Mouse (Mus musculus) stomach, adult 2 months (tissue): ENCODE measurements around the gene Ppm1g. TPM values are rescaled to one million over a fixed set of nuclear protein-coding genes. Genes with fewer than 3 reads are reported as not detected.

ENCODE experiments used
- polyA plus RNA-seq: library from polyadenylated mRNA; depleted of rRNA; stranded (reverse); fragments of >200 nt; gene quantifications from 2 replicates; pipeline ENCODE4 v1.2.3, GENCODE M21; 2012; rRNA removed

The Ppm1g gene
- polyA plus RNA-seq: 42.5 and 93.0 TPM in 2 replicates

GRCm38 (mm10) chr5:31220448-31221303 lies at the start of gene Ppm1g:
TSS of gene Ppm1g (minus strand) at chr5:31220687.

DNA sequence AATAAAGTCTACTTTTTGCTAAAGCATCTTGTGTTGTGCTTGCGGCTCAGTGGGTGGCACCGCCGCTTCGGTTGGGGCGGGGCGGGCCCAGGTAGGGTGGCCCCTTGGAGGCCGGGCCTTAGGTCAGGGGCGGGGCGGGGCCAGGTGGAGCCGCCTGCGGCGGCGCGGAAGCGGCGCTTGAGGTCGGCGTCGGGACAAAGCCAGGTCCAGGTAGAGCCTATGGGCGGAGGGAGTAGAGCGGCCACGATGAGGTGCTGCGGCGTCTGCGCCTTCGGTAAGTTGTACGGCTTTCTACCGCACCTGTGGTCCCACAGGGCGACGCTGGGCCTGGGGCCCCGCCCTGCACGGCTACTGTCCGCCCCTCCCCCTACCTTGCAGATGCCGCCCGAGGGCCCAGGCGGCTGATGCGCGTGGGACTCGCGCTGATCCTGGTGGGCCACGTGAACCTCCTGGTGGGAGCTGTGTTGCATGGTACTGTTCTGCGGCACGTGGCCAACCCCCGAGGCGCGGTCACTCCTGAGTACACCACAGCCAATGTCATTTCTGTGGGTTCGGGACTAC lies 31.1 kb upstream of the Ppm1g start, which contains the start of gene Krtcap3:
Krtcap3 (plus strand) TSS at position 151 of the 561 bp plus-strand sequence.

GRCm38 (mm10) chr5:31240637-31241521 lies 20.4 kb upstream of the Ppm1g start, which contains the start of the genes Nrbp1 and Gm9970:
TSS of gene Nrbp1 (plus strand) at chr5:31240864.
TSS of gene Gm9970 (minus strand) at chr5:31241232.

DNA sequence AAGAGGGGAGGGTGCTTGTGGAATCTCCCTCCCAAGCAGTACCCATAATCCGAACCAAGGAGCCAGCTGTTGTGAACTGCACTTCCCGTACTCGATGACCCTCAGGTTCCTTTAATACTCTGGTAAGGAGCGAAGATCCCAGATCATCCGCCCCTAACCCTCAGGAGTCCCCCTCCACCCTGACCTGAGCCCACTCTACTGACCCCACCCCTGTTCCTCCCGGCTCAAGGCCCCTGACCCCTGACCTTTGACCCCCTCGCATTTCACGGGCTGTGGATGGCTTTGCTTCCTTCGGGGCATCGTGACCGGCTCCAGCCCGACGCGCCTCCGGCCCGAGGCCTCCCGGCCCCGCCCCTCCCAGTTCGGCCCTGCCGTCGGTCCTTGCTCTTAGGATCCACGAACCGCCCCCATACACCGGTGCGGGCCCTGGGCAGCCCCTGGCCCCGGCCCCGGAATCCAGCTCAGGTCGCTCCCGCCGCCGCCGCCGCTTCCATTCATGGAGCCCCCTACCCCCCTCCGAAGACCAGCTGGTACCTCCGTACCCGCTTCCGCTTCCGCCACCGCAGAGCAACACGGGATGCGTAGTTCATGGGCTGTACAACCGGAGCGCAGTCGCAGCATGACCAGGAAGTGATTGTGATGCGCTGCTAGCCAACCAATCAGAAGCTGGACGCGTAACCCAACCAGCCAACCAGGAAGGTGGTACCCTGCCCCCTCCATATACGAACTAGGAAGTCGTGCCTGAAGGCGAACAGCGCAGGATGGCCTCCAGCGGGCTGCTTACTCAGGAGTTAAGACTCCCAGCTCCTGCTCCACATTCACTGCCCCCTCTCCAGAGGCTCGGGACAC lies 18.5 kb downstream of the Ppm1g start, which contains the start of gene Zfp513:
Zfp513 (minus strand) TSS at position 562 of the 849 bp plus-strand sequence.

GRCm38 (mm10) chr5:31192939-31193630 lies 27.4 kb downstream of the Ppm1g start, which contains the start of the genes Snx17 and Eif2b4:
TSS of gene Snx17 (plus strand) at chr5:31193227.
TSS of gene Eif2b4 (minus strand) at chr5:31193430.

DNA sequence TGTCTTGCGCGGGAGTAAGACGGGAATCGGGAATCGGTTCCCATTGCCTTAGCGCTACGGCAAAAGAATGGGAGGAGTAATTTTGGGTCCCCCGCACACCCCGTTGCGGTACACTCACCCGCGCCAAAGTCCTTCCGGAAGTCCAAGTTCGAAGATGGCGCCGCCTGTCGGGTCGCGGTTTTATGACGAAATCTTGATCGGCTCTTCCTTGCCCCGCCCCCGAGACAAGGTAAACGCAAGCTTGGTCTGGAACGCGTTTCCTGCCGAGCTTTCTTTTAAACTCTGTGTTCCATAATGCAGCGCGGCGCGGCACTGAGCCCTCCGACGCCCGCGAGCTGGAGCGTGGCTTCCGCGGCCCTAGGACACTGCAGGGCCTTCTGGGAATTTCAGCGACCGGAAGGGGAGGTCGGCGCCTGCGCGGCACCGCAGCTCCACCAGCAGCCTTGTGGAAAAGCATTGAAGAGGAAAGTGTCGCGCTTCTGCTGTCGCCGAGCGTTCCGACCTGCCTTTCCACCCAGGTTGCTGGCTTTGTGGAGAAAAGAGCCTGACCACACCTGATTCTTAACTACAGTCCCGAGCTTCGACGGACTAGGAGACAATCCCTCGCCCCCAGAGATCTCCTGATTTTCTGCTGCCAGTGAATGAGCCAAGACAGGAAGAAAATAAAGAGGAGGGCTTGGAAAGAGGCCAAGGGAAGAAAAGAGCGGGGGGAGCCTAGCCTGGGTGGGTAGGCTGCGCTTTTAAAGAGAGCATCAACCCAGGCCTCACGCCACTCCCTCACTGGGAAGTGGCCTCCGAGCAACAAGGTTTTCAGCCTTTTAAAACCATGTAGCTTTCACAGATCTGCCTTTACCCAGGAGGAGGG lies 40.5 kb downstream of the Ppm1g start, which contains the start of the genes Gm29609 and Gtf3c2:
Gm29609 (minus strand) TSS at position 146 of the 865 bp plus-strand sequence.
Gtf3c2 (minus strand) TSS at position 379 of the 865 bp plus-strand sequence.

DNA sequence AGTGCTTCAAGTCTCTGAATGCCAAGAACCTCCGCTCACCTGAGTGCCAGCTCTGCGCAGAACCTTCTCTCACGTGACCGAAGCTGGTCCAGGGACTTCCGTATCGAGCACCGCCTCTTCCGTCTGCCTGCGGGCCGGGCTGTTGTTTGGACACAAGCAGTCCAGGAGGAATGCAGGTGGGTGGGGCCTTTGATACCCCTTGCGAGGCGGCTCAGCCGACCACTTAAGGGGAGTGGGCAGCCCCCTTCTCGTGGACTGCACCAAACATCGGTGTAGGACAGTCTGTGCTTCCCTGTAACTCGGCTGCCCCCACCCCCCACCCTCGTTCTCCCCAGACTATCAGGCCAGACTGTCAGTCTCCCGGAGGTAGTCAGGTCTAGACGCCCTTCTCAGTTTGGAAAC lies 66.3 kb downstream of the Ppm1g start, which contains the start of gene Mpv17:
Mpv17 (minus strand) TSS at position 100 of the 402 bp plus-strand sequence.

Other genes starting within 250 kb of the Ppm1g start
- gene Atraid, start 172.4 kb downstream of the Ppm1g start, polyA plus RNA-seq: 27.4 and 33.9 TPM in 2 replicates
- gene Slc5a6, start 171.8 kb downstream of the Ppm1g start, polyA plus RNA-seq: 10.2 and 11.2 TPM in 2 replicates
- gene Cad, start 165.9 kb downstream of the Ppm1g start, polyA plus RNA-seq: 11.9 and 14.2 TPM in 2 replicates
- not detected in 2 replicates for gene Dnajc5g, start 114.4 kb downstream of the Ppm1g start, polyA plus RNA-seq
- gene Slc30a3, start 112.5 kb downstream of the Ppm1g start, polyA plus RNA-seq: 0.15 and 0.29 TPM in 2 replicates
- gene Trim54, start 104.0 kb downstream of the Ppm1g start, polyA plus RNA-seq: 2.8 and 4.1 TPM in 2 replicates
- not detected in 2 replicates for gene Ucn, start 81.9 kb downstream of the Ppm1g start, polyA plus RNA-seq
- 23.9 and 27.3 TPM in 2 replicates for gene Mpv17, start 66.4 kb downstream of the Ppm1g start, polyA plus RNA-seq
- 0.14 and 2.1 TPM in 2 replicates for gene Gm29609, start 40.8 kb downstream of the Ppm1g start, polyA plus RNA-seq
- gene Gtf3c2, start 40.5 kb downstream of the Ppm1g start, polyA plus RNA-seq: 13.3 and 14.6 TPM in 2 replicates
- gene Snx17, start 27.5 kb downstream of the Ppm1g start, polyA plus RNA-seq: 36.2 and 37.1 TPM in 2 replicates
- gene Eif2b4, start 27.3 kb downstream of the Ppm1g start, polyA plus RNA-seq: 20.2 and 24.5 TPM in 2 replicates
- gene Zfp513, start 18.4 kb downstream of the Ppm1g start, polyA plus RNA-seq: 25.0 and 34.4 TPM in 2 replicates
- gene Nrbp1, start 20.2 kb upstream of the Ppm1g start, polyA plus RNA-seq: 121 and 134 TPM in 2 replicates
- gene Gm9970, start 20.5 kb upstream of the Ppm1g start, polyA plus RNA-seq: 0.13 TPM in 1 of 2 replicates, not detected in the other
- 113 and 161 TPM in 2 replicates for gene Krtcap3, start 31.0 kb upstream of the Ppm1g start, polyA plus RNA-seq
- gene Ift172, start 70.4 kb upstream of the Ppm1g start, polyA plus RNA-seq: 11.9 and 14.9 TPM in 2 replicates
- 6.3 and 7.4 TPM in 2 replicates for gene Fndc4, start 75.4 kb upstream of the Ppm1g start, polyA plus RNA-seq
- gene Gckr, start 76.8 kb upstream of the Ppm1g start, polyA plus RNA-seq: not detected in 2 replicates
- 2.3 and 3.3 TPM in 2 replicates for gene Zfp512, start 231.7 kb upstream of the Ppm1g start, polyA plus RNA-seq